Mouse (Mus musculus) hindbrain, embryonic 15.5 days (tissue): ENCODE measurements at regions not wholly inside any gene's neighbourhood (a gene's known extent, or its start where the extent isn't known, plus 50 kb on each side); places are given as distances from the start of the nearest gene placed in this dataset.

Experiments used
- ATAC-seq: fragments of 200-750 bp; cut with Nextera tagmentation; 2 replicates; pipeline ENCODE4 v1.8.0; 2017; ENCODE audit warnings: low read depth, moderate number of reproducible peaks, moderate TSS enrichment; ENCODE audit not compliant: low FRiP score
- H3K27ac ChIP-seq: fragments of 300-500 bp; sonication (generic); replicated peaks from 2 replicates; pipeline ENCODE4 v1.5.1; 2015; ENCODE audit warnings: mild to moderate bottlenecking, inconsistent platforms
- H3K27me3 ChIP-seq: fragments of 300-500 bp; sonication (generic); 2 replicates; pipeline ENCODE4 v1.6.1; 2015; ENCODE audit warnings: control low read depth, inconsistent platforms
- H3K36me3 ChIP-seq: fragments of 300-500 bp; sonication (generic); 2 replicates; pipeline ENCODE4 v1.6.1; 2015; ENCODE audit warnings: control low read depth, inconsistent platforms
- H3K4me1 ChIP-seq: fragments of 300-500 bp; sonication (generic); replicated peaks from 2 replicates; pipeline ENCODE4 v1.6.1; 2015; ENCODE audit warnings: control low read depth, inconsistent platforms
- H3K4me2 ChIP-seq: fragments of 300-500 bp; sonication (generic); 2 replicates; pipeline ENCODE4 v1.6.1; 2015; ENCODE audit warnings: moderate library complexity, mild to moderate bottlenecking, inconsistent platforms
- H3K4me3 ChIP-seq: fragments of 300-500 bp; sonication (generic); 2 replicates; pipeline ENCODE4 v1.5.1; 2015; ENCODE audit warnings: mild to moderate bottlenecking, inconsistent platforms
- H3K9ac ChIP-seq: fragments of 300-500 bp; sonication (generic); 2 replicates; pipeline ENCODE4 v1.6.1; 2015; ENCODE audit warnings: inconsistent platforms
- H3K9me3 ChIP-seq: fragments of 300-500 bp; sonication (generic); 2 replicates; pipeline ENCODE4 v1.6.1; 2016; ENCODE audit warnings: control low read depth, inconsistent platforms
- WGBS: fragments of 180-500 bp; shearing (Covaris S2); methylation state at CpG from one replicate; pipeline ENCODE4 v1.1.7; 2015; 5-methylcytosine and 5-hydroxymethylcytosine counted together

DNA sequence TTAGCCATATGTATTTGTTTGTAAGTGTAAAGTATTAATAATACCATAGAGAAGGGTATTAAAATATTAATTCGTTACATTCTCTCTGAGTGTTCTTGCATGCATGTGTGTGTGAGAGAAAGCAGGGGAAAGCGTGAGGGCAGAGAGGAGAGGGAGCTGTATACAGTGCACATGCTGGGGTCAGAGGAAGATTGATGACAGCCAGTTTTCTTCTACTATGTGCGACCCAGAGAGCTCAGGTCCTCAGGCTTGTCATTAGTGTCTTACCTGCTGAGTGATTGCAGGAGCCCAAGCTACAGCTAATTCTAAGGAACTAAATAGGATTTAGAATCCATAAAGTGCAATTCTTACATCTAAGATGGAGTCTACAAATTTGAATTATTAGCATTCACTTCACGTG is 1038.1 kb upstream of the Ndn start:
- Histone ChIP-seq H3K9me3 (no peaks in the 10 kb centered on the region; the same call in 1 of the 2 replicates), H3K27ac (no peak overlapping the region), H3K4me2 (no peak overlapping the region), H3K4me1 (no peaks in the 10 kb centered on the region), H3K36me3 (no peaks in the 10 kb centered on the region), H3K27me3 (no peaks in the 10 kb centered on the region), H3K9ac (no peak overlapping the region), H3K4me3 (no peak overlapping the region)
- WGBS = 62% methylated on average over 4 of the region's 4 CpGs
- ATAC-seq = no peak

DNA sequence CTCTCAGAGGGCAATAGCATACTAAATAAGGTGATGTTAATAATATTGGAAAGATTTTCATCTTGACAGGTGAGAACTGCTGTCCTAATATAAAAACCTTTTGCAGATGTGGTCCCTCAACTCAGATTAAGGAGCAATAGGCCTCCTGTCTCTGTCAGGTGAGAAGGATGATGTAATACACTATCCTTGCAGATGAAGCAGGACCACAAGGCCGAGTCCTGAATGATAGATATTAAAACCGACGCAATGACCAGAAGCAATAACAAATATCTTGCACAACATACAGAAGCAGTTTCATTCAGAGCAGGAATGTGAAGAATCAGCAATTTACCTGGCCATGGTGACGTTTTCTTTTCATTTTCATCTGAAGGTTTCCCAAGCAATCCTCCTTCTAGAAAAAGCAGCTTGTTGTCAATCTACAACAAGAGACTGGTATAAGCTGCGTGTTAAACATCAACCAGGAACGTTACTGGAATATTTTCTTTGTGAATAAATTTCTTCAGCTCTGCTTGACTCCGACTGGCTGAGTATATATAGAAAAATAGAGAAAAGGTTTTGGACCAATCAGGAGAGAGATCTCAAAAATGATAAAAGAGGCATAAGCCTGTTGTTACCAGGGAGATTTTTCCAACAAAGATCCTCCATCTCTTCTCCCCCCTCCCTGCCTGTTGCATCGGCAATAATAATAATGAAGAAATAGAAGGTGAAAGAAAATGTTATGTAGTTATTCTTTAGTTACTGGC is 1035.0 kb upstream of the Ndn start:
- ATAC-seq = no peak
- no peak overlapping the region for H3K4me2 ChIP-seq
- WGBS = 71% methylated on average over 8 of the region's 8 CpGs
- no peaks in the 10 kb centered on the region for H3K27me3 ChIP-seq
- H3K4me3 ChIP-seq = peak overlapping the region; percentile 22
- H3K9ac ChIP-seq = no peak overlapping the region; the same call in 1 of the 2 replicates
- H3K27ac ChIP-seq = peak overlapping the region; percentile 37; the same call in 1 of the 2 replicates
- H3K9me3 ChIP-seq = no peaks in the 10 kb centered on the region; the same call in 1 of the 2 replicates
- no peaks in the 10 kb centered on the region for H3K4me1 ChIP-seq
- no peaks in the 10 kb centered on the region for H3K36me3 ChIP-seq
